Mouse (Mus musculus): ENCODE measurements around the gene Cyb5b.
"Not testable (repeated sequence)": the region's sequence is repeated elsewhere in the genome, so short reads cannot be mapped to it uniquely, and the experiment has no call there.

Gene Cyb5b

DNA sequence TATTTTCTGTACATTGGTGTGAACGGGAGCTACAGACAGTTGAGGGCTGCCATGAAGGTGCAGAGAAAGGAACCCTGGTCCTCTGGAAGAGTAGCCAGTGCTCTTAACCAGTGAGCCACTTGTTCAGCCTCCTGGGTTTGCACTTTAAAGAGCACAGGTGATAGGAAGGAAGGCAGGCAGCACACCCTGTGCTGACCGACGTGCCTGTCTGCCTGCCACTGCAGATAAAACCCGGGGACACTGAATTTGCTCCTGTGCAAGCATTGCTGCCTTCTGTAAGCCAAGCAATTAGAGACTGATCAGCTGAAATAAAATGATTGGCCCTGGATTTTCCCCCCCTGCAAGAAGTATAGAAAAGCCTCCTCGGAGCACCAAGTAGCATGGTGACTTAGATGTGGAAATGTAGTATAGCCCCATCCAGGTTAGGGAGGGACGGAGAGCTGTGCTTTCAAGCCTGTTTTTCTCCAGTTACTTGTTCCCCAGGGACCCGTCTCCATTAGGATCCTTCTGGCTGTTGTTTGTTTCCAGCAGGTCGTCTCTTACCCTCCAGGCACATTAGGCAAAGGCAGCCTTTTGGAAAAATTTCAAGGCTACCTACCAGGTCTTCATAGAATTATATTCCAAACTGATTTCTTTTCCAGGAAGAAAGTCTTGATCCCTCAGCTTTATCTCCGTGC, 22.7 kb downstream of the Cyb5b start:
- no peak for DNase-seq (ENCODE audit: low spot score in 2 of 2)

DNA sequence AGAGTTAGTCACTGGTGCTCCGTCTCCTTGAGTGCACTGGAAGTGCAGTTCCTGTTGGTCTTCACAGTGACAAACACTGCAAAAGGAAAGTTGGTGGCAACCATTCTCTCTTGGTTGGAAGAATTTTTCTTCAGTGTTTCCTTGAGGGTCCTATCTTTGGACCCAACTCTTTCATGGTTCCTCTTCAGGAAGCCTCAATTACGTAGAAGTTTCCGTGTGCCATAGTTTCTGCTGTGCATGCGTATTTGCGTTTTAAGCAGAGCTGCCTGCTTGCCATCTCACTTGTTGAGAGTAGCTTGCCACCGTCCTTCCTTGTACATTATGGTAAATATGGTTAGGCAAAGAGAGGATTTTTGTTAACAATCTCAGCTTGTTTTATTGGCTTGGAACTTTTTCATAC, 30.7 kb downstream of the Cyb5b start:
- DNase-seq (ENCODE audit: low spot score in 2 of 2) = no peak

DNA sequence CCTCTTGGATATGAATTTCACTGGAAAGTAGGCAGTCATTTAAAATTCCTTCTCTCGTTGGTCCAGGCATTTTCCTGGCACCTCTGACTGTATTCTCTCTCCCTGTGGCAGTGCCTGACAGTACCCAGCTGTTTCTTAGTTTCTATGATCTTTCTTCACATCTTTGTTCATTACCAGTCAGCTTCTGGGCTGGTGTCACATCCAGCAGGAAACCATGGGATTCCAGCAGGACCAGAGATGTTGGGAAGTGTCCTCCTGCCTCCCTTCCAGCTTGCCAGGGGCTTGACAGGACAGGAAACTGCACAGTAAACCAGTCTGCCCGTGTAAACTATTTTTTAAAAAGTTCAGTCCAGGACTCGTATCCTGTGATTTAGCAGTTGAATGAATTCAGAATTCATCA, 34.6 kb downstream of the Cyb5b start:
- no peak for DNase-seq (ENCODE audit: low spot score in 2 of 2)

DNA sequence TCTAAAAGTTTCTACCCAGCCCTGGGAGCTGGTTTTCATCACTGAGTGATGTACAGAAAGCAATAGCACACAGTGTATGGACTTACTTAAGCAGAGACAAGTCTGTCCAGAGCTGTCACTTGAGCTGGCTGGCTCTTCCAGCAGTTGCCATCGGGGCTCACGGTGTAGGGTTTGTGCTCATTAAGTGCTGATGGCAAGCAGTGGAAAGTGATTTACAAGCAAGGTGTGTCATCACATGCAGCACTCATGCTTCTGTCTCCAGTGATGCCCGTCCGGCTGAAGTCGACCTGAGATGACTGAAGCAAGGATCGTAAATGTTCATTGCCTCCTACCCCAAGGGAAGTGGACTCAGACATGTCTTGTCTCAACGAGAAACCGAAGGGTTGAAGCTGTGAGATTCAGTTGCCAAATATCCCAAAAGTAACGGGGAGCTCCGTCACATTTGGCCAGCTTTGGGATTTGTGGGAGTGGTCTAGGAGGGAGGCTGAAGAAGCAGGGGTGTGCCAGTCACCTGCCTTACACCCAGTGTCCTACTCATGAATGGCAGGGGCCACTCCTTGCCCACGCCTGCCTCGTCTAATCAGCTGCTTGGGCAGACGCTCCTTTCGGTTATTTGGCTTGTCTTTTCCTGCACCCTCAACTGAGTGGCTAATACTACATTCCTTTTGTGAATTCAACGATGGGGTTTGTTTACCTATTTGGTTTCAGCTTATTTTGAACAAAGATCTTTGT, 36.4 kb downstream of the Cyb5b start:
- no peak for DNase-seq (ENCODE audit: low spot score in 2 of 2)

DNA sequence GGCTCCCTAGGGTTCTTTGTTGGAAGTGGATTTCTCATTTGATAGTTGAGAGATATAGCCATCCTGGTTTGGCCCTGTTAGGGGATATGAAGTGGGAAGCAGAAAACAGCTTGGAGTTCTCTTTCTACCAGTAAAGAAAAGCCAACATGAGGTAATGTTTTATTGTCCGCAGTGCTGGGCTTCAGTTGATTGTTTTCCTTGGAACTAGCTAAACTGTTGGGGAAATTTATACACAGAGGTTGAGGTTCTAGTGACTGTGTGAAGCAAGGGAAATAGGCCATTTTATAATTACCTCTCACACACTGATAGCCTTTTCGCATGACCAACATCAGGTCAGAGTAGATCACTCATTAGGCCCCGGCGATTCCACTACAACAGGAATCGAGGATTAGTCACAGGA, 37.2 kb downstream of the Cyb5b start:
- DNase-seq (ENCODE audit: low spot score in 2 of 2) = no peak

DNA sequence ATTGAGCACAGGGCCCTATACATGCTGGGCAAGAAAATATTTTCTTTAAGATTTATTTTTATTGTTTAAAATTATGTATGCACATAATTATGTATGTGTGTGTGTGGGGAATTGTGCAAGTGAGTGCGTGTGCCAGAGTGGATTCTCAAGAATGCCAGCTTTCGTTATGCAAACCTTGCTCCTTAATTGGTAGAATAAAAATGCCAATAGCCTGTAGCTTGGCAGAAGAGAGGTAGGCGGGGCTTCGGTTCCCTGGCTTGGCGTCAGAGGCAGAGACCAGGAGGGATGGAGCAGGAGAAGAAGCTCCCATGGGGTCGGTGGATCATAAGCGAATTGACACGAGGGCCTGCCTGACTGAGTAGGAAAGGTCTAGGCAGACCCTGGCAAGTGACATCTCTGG, 42.2 kb downstream of the Cyb5b start:
- DNase-seq (ENCODE audit: low spot score in 2 of 2) = no peak

DNA sequence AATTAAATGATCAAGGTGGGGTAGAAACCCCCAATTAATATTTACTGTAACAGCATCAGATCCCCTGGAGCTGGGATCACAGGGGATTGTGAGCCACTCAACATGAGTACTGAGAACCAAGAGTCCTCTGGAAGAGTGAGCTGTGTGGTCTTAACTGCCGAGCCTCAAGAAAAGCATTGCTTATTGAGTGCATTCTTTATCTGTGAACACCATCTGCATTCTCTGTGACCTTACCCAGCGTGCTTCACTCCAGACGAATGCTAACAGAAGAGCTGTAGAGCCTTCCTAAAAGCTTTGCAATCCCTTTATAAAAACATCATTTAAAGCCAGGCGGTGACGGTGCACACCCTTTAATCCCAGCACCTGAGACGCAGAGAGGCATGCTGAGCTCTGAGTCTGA, 42.9 kb downstream of the Cyb5b start:
- DNase-seq (ENCODE audit: low spot score in 2 of 2) = no peak

DNA sequence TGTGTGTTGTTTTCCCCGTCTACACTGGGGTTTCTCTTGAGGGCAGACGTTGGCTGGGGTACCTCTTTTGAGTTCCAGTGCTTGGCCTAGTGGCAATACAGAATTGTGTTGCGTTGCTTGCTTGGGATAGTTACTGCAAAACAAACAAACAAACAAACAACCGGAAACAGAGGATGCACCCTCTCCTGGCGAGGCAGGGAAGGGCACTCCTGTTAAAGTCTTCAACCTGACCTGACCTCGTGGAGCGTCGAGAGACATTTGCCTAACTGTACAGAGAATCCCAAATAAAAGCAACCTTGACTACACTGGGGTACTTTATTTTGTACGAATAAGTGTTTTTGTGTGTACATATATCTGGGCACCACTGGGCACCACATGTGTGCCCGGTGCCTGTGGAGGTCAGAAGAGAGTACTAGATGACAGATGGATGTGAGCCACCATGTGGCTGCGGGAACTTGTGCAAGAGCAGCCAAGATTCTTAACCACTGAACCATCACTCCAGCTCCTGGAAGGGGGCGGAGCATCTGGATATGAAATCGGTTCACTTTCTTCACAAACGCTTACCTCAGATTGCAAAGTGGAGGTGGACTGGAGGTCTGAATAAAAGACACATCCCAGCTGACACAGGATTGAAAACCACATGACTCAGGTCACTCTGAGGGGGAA, 44.5 kb downstream of the Cyb5b start:
- no peak for DNase-seq (ENCODE audit: low spot score in 2 of 2)

DNA sequence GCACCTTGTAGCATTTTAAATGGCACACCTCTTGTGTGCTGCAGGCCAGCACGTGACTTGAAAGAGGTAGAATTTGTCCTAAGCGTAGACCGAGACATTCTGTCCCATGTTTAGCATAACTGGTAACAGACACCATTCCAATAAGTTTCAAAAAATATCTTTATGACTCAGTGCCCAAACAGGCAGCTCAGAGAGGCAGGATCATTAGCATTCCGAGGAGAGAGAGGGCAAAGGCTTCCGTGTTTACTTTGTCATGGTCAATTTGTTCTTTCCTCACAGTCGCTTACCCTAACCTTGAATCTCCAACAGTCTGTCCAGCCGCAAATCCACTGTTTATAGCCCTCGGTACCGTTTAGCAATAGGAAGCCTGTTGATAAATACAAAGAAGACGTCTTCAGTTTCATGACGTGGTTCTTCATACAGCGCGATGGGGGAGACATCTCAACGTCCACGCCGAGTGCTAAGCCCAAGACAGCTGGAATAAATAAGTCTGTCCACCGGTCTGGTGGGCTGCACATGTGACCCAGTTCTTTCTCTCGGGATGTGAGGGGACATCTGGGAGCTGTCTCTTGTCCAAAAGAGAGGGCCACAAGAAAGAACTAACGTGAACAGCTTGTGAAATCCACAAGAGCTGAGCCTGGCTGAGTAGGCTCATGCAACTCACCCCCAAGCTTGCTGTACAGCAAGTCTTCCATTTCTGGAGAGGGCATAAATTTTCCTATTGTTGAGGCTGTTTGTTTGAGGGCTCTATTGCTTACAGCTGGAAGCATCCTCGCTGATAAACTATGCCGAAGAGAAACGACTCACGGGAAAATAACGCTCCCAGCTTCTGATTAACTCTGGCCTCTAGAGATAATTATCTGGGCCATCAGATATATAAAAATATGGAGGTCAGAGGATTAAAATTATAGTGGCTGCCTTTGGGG, 47.7 kb downstream of the Cyb5b start:
- no peak for DNase-seq (ENCODE audit: low spot score in 2 of 2)

DNA sequence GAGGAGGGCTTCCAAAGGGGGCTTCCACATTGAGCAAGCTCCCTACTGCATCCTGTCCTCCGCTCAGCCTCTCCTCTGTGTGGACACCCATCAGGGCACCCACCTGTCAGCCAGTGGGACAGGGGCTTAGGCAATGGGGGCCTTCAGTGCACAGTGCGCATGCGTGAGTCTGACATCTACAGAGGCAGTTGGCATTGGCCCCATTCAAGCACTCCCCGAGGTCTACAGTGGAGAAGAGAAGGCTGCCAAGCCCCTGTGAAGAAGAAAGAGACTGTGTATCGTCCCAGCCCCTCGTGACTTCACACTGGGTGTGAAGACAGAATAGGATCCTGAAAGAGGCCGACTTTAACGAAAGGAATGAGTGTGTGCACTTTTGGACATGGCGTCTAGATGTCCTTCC, 54.7 kb downstream of the Cyb5b start:
- no peak for DNase-seq (ENCODE audit: low spot score in 2 of 2)

DNA sequence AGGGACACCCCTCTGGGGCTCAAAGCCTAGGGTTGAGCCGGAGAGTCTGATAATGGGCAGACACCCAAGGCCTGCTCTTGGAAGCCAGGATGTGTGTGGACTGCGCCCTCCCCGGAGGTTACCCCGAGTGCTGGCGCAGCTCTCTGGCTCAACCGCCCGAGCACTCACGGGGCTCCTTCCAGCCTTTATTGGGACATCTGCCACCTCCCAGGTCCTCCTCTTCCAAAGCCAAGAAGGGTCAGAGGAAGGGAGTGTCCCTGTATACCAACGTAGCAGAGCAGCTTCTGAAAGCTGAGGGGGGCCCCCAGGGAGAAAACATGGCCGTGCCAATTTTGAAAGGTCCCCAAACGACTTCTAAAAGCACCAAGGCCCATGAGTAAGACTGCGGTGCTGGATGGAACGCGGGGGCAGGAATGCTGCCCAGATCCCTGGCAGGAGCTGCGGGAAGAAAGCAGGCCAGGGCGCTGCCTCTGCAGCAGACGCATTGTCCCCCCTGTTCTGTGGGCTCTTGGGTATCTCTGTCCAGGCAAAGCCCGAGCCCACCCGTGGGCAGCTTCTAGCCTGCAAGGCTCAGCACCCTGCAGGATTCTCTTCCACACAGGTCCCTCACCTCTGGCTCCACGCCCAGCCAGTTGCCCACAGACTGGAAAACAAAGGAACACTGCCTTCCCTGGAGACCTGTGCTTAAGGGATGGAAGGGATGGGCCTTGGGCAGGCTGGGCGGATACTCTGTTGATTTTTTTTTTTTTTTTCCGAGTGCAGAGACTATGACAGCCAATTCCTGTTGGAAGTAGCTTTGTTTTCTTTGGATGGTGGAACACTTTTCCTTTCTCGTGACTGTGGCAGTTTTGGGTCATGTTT, 55.5 kb downstream of the Cyb5b start:
- DNase-seq (ENCODE audit: low spot score in 2 of 2) = no peak

DNA sequence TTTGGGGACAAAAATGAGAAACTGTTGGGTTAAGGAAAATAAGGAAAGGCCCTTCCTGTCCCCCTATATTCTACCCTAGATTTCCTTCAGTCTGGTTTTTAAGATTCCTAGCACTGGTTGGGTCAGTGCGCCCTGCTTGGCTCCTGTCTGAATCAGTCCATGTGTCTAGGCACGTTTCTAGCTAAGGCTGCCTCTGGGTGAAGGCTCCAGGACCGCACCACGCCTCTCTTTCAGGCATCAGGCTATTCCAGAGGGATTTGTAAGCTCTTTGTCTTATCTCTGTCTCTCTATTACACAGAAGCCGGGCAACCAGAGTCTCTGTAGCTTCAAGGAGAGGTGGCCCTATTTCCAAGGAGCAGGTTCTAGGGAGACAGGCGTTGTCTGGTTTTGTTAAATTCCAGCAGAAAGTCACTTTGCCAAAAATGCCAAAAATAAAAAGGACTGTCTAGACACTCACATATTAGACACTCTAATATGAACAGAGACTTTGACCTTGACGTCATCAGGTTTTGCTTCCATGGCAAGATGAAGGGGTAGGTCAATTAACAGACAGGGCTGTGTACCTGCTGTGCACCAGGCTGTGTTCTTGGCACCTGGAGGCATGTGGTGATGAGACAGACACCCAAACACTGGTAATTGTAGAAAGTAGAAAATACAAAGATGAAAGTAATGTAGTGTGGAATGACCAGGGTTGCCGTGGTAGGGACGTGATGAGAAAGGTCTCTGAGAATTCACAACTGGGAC, 56.5 kb downstream of the Cyb5b start:
- DNase-seq (ENCODE audit: low spot score in 2 of 2) = no peak

DNA sequence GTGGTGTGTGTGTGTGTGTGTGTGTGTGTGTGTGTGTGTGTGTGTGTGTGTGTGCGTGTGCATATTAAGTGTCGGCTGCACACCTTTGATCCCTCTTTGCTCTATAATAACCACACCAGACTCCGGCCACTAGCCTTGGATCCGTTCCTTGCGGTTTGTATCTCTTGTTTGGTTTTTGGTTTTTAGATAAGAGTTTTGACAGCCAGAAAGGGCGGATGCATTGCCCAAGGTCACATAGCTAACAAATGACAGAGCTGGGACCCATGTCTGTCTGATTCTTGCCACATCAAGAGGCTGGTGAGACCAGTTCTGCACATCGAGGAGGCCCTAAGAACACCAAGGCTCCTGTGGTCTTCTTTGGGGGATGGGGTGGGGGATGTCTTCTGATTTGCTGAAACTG, 58.7 kb downstream of the Cyb5b start:
- DNase-seq (ENCODE audit: low spot score in 2 of 2) = no peak

DNA sequence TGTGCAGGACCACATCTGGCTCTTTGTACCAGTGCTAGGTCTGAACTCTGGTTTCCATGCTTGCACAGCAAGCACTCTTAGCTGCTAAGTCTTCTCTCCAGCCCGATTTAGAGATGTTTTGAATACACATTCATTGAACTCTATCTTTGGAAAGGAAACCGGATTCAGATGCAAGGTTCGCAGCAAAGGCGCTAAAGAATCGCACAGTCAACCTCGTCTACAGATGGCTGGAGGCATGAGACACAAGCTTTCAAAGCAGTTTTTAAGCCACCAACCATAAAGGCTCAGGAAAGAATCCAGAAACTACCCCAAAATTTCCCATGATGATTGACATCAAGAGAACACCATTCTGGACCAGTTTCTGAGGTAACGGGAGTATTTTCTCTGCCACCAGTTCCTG, 61.6 kb downstream of the Cyb5b start:
- no peak for DNase-seq (ENCODE audit: low spot score in 2 of 2)

DNA sequence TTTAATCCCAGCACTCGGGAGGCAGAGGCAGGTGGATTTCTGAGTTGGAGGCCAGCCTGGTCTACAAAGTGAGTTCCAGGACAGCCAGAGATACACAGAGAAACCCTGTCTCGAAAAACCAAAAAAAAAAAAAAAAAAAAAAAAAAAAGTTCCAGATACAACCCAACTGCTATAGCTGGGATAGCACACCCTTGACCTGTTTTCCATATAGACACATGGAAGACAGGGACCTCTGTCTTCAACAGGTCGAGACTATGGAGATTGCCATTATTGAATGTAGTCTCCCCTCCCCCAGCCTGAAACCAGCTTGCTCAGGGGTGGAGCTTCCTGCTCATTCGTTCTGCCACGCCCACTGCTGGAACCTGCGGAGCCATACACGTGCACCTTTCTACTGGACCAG, 66.8 kb downstream of the Cyb5b start:
- not testable (repeated sequence) for DNase-seq (ENCODE audit: low spot score in 2 of 2)

DNA sequence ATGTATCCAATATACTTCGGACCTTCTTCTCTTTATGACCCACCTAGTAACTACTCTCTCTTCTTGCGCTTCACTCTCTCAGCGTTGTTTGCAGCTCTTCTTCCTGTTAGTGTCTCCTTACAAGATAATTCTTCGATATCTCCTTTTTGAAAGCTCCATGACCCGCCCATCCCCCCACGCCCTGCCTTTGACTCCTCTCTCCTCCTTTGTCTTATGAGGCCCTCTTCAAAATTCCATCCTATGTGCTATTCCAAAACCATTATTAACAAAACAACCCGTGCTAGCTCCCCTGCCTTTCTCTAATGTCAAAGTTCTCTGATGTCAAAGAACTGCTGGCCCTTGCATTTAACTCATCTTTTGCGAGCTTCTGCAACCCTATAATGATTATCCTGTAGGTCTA, 67.7 kb downstream of the Cyb5b start:
- no peak for DNase-seq (ENCODE audit: low spot score in 2 of 2)

DNA sequence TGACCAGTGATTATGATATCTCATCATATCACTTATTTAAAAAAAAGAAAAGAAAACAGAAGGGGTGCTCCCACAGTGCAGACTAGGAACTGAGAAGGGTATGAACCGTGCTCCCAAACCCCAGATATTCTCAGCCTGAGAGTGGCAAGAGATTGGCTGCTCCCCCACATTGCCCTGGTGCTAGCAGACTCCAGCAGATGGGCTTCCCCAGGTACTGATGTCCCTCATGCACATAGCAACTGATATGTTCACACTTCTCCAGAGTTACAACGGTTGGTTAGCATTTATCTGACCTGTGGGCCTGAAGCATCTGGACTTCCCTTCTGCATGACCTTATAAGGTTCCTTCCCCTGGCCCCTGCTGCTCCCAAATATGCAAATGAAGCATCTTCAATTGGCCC, 68.6 kb downstream of the Cyb5b start:
- DNase-seq (ENCODE audit: low spot score in 2 of 2) = no peak

DNA sequence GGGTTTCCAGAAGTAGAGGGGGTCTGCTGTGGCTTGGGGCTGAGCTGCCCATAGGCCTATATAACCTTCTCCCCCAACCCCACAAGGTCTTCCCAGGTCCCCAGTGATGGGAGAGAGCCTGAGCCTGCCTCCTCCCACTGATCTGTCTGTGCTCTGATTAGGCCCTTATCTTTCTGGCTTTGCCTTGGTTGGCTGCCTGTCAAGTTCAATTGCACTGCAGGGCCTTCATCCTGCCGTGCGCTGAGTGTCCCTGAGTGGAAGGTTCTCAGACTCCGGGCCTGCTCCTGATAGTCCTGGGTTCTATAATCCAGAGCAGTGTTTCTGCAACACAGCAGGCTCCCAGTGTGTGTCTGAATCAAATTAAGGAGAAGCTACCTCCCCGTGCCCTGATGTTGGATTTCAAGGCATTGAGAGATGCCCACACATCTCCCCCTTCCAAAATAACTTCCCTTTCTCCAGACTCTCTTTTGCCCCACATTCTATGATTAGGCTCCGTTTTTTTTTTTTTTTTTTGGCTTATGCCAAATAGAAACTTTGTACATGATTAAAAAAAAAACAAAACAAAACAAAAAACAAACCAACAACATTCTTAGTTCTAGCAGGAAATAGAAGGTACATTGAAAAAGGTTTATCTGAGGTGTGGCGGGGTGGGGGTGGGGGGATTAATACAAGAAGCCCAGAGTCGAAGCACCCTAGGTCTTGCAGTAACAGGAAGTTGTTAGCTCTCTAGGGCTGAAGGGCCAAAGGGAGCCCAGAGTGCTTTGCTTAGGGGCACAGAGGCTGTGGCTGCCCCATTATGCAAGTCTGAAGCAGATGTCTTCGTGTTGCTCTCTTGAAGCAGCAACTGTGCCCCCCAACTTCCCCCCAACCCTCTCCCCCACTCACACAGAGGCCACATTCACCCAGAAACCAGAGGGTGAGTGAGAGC, 71.7 kb downstream of the Cyb5b start:
- peak in 1 of 2 experiments; percentile 20 for DNase-seq (ENCODE audit: low spot score in 2 of 2)

DNA sequence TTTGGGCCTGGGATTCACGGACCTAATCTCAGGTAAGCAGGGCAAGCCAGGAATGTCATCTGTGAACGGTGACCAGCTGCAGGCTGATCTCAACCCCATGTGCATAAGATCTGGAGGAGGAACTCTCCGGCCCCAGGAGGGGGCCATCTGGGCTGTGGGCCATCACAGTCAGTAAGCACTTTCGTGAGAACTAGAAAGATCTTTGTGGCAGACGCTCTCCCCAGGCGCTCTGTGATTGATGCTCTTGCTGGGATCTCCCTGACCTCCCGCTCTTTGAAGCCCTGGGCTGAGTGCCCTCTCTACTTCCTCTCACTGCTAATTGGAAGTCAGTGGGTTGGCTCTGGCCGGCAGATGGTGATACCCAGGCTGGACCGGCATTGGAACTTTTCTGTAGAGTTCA, 75.7 kb downstream of the Cyb5b start:
- DNase-seq (ENCODE audit: low spot score in 2 of 2) = no peak

Data from spleen, postnatal 10 days (tissue).